Mouse (Mus musculus) stomach, postnatal 0 days (tissue): ENCODE data around the gene Arih2. TPM values are rescaled to one million over a fixed set of nuclear protein-coding genes. Genes with fewer than 3 reads are reported as not detected.

Experiments used
- ATAC-seq: fragments of 200-750 bp; cut with Nextera tagmentation; 2 replicates; pipeline ENCODE4 v1.8.0; 2017; ENCODE audit not compliant: low FRiP score, low TSS enrichment
- DNase-seq: peaks from one replicate; pipeline ENCODE4 v3.0.0-alpha.2; 2016; ENCODE audit warnings: low spot score
- H3K27ac ChIP-seq: fragments of 300-500 bp; sonication (generic); replicated peaks from 2 replicates; pipeline ENCODE4 v1.5.1; 2014; ENCODE audit warnings: mild to moderate bottlenecking, control low read depth
- H3K27me3 ChIP-seq: fragments of 300-500 bp; sonication (generic); 2 replicates; pipeline ENCODE4 v1.6.1; 2014; ENCODE audit warnings: low read length; ENCODE audit not compliant: control insufficient read depth, insufficient read depth
- H3K36me3 ChIP-seq: fragments of 300-500 bp; sonication (generic); 2 replicates; pipeline ENCODE4 v1.6.1; 2014; ENCODE audit warnings: low read length, mixed read lengths; ENCODE audit not compliant: control insufficient read depth, insufficient read depth
- H3K4me1 ChIP-seq: fragments of 300-500 bp; sonication (generic); replicated peaks from 2 replicates; pipeline ENCODE4 v1.6.1; 2014; ENCODE audit warnings: antibody characterized with exemption; ENCODE audit not compliant: control insufficient read depth, insufficient read depth
- H3K4me2 ChIP-seq: fragments of 300-500 bp; sonication (generic); replicated peaks from 2 replicates; pipeline ENCODE4 v1.6.1; 2014; ENCODE audit warnings: low read depth, mild to moderate bottlenecking, control low read depth, moderate library complexity
- H3K4me3 ChIP-seq: fragments of 300-500 bp; sonication (generic); 2 replicates; pipeline ENCODE4 v1.5.1; 2014; ENCODE audit warnings: low read depth, low read length, control low read depth
- H3K9ac ChIP-seq: fragments of 300-500 bp; sonication (generic); 2 replicates; pipeline ENCODE4 v1.6.1; 2014; ENCODE audit warnings: mild to moderate bottlenecking, low read length, control low read depth, mixed read lengths
- H3K9me3 ChIP-seq: fragments of 300-500 bp; sonication (generic); 2 replicates; pipeline ENCODE4 v1.6.1; 2016; ENCODE audit warnings: low read length; ENCODE audit not compliant: control insufficient read depth
- CTCF ChIP-seq: IDR thresholded peaks from 2 replicates; pipeline ENCODE4 v1.5.1; 2016; ENCODE audit warnings: antibody characterized with exemption, low read depth, mild to moderate bottlenecking, moderate library complexity
- EP300 ChIP-seq: optimal IDR thresholded peaks from 2 replicates; pipeline ENCODE3; 2016; ENCODE audit warnings: antibody characterized with exemption
- WGBS: fragments of 180-500 bp; shearing (Covaris S2); extraction: QIAGEN DNeasy Blood & Tissue Kit; methylation state at CpG from one replicate; pipeline ENCODE4 v1.1.7; 2014; 5-methylcytosine and 5-hydroxymethylcytosine counted together
- polyA plus RNA-seq: library from polyadenylated mRNA; unstranded; fragments of >200 nt; fragmentation: Nextera tagmentation; extraction: Ambion mirVana; gene quantifications from 2 replicates; pipeline ENCODE4 v1.2.1, GENCODE M21; 2015

Arih2 gene
- polyA plus RNA-seq, 1 experiment from 2014 or later = 25.1 TPM

DNA sequence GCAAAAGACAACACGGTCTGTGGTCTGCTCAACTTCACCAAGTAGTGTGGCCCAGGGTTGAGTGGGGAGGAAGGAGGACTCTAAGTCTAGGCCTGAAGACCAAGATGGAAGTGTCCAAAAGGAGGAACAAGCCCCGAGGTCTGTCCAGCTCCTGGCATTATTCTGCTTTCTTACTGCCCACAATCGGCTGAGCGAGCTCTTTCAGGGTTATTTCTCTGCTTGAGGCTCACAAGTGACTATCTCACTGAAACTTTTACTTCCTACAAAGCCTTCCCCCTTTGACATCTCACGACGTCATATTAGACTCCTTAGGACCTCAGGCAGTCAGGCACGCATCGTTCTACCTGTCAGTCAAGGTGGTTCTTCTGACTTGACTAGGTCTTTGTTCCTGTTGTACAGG, 42.2 kb upstream of the Arih2 start:
- WGBS = 58% methylated on average over 8 of the region's 8 CpGs
- H3K4me2 ChIP-seq = peak overlapping the region; percentile 98
- H3K9me3 ChIP-seq = no peaks in the 10 kb centered on the region
- peak overlapping the region; percentile 86 for H3K9ac ChIP-seq
- no peaks in the 10 kb centered on the region for H3K36me3 ChIP-seq
- peak overlapping the region; percentile 82 for H3K4me3 ChIP-seq
- no peak for TF ChIP-seq CTCF
- TF ChIP-seq EP300 = no peak
- DNase-seq (no peak), ATAC-seq (no peak; the same call in none of the 2 replicates)
- no peaks in the 10 kb centered on the region for H3K27me3 ChIP-seq
- H3K4me1 ChIP-seq = peaks cover 9% of the 10 kb centered on the region
- peak overlapping the region; percentile 90 for H3K27ac ChIP-seq

DNA sequence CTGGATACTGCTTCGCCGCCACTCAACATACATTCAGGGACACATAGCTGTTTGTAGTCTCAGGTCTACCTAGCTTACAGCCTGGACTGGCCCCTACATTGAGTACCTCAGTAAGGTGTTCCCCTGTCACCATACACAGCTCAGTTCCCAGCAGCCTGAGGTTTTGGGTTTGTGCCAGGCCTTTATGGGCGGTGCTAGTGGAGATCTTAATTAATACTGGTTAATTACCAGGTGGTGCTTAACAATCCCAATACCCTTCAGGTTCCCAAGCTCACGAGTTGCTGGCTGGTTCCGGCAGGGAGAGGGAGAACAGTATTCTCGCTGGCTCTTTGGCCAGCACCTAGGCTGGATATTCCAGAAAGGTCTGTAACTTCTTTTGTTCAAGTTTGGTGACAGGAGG, 41.7 kb upstream of the Arih2 start:
- ATAC-seq (no peak), DNase-seq (no peak)
- Histone ChIP-seq H3K36me3 (no peaks in the 10 kb centered on the region), H3K9ac (no peak overlapping the region), H3K4me1 (peaks cover 9% of the 10 kb centered on the region), H3K4me3 (no peak overlapping the region), H3K27ac (peak overlapping the region; percentile 90; the same call in 1 of the 2 replicates), H3K27me3 (no peaks in the 10 kb centered on the region), H3K4me2 (no peak overlapping the region), H3K9me3 (no peaks in the 10 kb centered on the region)
- TF ChIP-seq CTCF = no peak
- no peak for TF ChIP-seq EP300
- 86% methylated on average over 6 of the region's 6 CpGs for WGBS

DNA sequence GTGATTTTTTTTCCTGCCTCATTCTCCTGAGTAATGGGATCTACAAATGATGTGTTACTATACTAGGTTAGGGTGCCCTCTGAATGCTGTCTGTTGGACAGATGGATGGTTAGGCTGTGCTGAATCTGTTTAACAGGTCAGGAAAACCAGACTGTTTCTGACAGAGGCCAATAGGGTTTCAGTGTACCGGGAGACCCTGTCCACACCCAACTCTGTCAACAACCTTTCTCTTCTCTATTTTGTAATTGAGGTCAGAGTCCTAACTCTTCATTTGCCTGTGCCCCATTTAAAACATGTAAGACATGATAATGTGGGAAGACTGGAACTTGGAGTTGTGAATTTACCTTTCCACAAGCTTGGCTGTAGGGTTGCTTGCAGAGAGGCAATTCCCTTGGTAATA, 40.8 kb upstream of the Arih2 start:
- H3K4me1 ChIP-seq = peaks cover 9% of the 10 kb centered on the region
- H3K4me2 ChIP-seq = no peak overlapping the region
- ATAC-seq (no peak), DNase-seq (no peak)
- 64% methylated on average over 1 of the region's 1 CpGs for WGBS
- H3K4me3 ChIP-seq = no peak overlapping the region
- no peaks in the 10 kb centered on the region for H3K36me3 ChIP-seq
- no peak overlapping the region for H3K9ac ChIP-seq
- H3K27me3 ChIP-seq = no peaks in the 10 kb centered on the region
- TF ChIP-seq EP300 = no peak
- no peak for TF ChIP-seq CTCF
- H3K9me3 ChIP-seq = no peaks in the 10 kb centered on the region
- no peak overlapping the region for H3K27ac ChIP-seq

DNA sequence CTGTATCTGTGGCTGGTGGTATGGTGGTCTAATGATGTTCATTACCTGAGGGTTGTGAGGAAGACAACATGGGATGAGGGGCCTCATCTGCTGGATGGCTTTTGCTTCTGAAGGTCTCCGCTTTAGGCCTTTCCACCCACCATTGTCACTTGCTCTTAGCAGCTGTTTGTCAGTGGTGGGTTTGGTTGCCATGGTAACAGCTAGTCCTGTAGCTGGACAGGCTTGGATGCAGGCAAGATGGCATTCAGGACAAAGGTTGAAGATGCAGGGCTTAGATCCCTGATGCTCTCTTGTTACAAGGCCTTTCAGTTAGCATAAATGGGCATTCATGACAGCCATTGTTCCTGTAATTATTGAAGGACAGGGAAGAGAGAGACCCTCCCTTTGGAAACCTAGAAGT, 39.9 kb upstream of the Arih2 start, which contains the start of gene Prkar2a:
TSS of gene Prkar2a (plus strand) at position 209 of the 400 bp plus-strand sequence.
- WGBS = 86% methylated on average over 1 of the region's 1 CpGs
- TF ChIP-seq CTCF (no peak), EP300 (no peak)
- H3K4me2 ChIP-seq = no peak within 1 kb of the TSS

DNA sequence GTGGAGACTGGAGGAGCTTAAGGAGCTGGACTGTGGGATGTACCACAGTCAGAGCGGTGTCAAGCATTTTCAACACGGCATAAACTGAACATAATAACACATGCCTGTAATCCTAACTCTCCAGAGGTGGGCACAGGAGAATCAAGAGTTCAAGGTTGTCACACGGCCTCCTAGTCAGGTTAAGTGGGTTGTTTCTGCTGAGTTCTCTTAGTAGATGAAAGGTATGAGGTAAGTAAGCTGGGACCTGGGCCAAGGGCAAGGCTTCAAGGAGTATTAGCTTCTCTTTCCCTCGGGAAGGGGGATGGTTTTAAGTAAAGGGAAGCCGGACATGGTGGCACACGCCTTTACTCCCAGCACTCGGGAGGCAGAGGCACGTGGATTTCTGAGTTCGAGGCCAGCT, 39.3 kb upstream of the Arih2 start:
- no peak for ATAC-seq
- Histone ChIP-seq H3K9me3 (no peaks in the 10 kb centered on the region), H3K4me2 (no peak overlapping the region), H3K4me1 (peaks cover 4% of the 10 kb centered on the region), H3K27me3 (no peaks in the 10 kb centered on the region), H3K36me3 (no peaks in the 10 kb centered on the region), H3K9ac (no peak overlapping the region), H3K27ac (no peak overlapping the region), H3K4me3 (no peak overlapping the region)
- 59% methylated on average over 9 of the region's 9 CpGs for WGBS
- TF ChIP-seq EP300 (no peak), CTCF (no peak)
- DNase-seq = no peak

More for the DNA sequence above, 39.9 kb upstream of the Arih2 start, which contains the start of gene Prkar2a:
- Histone ChIP-seq H3K9me3 (no peaks in the 10 kb centered on the region), H3K4me3 (no peak within 1 kb of the TSS), H3K36me3 (no peaks in the 10 kb centered on the region), H3K27ac (no peak within 1 kb of the TSS), H3K27me3 (no peaks in the 10 kb centered on the region), H3K9ac (no peak within 1 kb of the TSS), H3K4me1 (peaks cover 9% of the 10 kb centered on the region)
- ATAC-seq (no peak), DNase-seq (no peak)

DNA sequence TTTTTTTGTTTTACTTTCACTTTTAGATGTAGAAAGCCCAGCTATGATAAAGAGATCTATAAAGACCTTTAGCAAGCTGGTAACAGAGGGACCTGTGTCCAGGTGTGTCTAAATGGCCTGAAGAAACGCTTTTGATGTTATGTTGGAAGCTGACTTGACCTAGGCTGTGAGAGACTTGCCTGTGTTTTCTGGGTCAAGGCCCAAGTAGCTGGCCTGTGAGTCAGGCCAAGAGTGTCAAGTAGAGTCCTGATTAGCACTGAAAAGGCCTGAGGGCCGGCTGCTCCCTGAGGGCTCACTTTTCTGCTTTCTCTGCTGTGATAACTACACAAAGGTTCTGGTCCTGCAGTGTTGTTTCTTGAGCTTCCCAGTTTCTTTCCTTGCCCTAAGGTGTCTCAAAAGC, 38.5 kb upstream of the Arih2 start:
- Histone ChIP-seq H3K4me3 (no peak overlapping the region), H3K27ac (no peak overlapping the region), H3K4me2 (no peak overlapping the region), H3K9me3 (no peaks in the 10 kb centered on the region), H3K36me3 (no peaks in the 10 kb centered on the region), H3K9ac (no peak overlapping the region), H3K4me1 (no peaks in the 10 kb centered on the region), H3K27me3 (no peaks in the 10 kb centered on the region)
- ATAC-seq (no peak), DNase-seq (no peak)
- 78% methylated on average over 2 of the region's 2 CpGs for WGBS
- TF ChIP-seq EP300 (no peak), CTCF (no peak)
